Mouse (Mus musculus) stomach, postnatal 0 days (tissue): ENCODE results near the gene Lrfn3. TPM values are rescaled to one million over a fixed set of nuclear protein-coding genes. Genes with fewer than 3 reads are reported as not detected.

Source experiments
- ATAC-seq: fragments of 200-750 bp; cut with Nextera tagmentation; 2 replicates; pipeline ENCODE4 v1.8.0; 2017; ENCODE audit not compliant: low FRiP score, low TSS enrichment
- DNase-seq: peaks from one replicate; pipeline ENCODE4 v3.0.0-alpha.2; 2016; ENCODE audit warnings: low spot score
- H3K27ac ChIP-seq: fragments of 300-500 bp; sonication (generic); replicated peaks from 2 replicates; pipeline ENCODE4 v1.5.1; 2014; ENCODE audit warnings: mild to moderate bottlenecking, control low read depth
- H3K27me3 ChIP-seq: fragments of 300-500 bp; sonication (generic); 2 replicates; pipeline ENCODE4 v1.6.1; 2014; ENCODE audit warnings: low read length; ENCODE audit not compliant: control insufficient read depth, insufficient read depth
- H3K36me3 ChIP-seq: fragments of 300-500 bp; sonication (generic); 2 replicates; pipeline ENCODE4 v1.6.1; 2014; ENCODE audit warnings: low read length, mixed read lengths; ENCODE audit not compliant: control insufficient read depth, insufficient read depth
- H3K4me1 ChIP-seq: fragments of 300-500 bp; sonication (generic); replicated peaks from 2 replicates; pipeline ENCODE4 v1.6.1; 2014; ENCODE audit warnings: antibody characterized with exemption; ENCODE audit not compliant: control insufficient read depth, insufficient read depth
- H3K4me2 ChIP-seq: fragments of 300-500 bp; sonication (generic); replicated peaks from 2 replicates; pipeline ENCODE4 v1.6.1; 2014; ENCODE audit warnings: low read depth, mild to moderate bottlenecking, control low read depth, moderate library complexity
- H3K4me3 ChIP-seq: fragments of 300-500 bp; sonication (generic); 2 replicates; pipeline ENCODE4 v1.5.1; 2014; ENCODE audit warnings: low read depth, low read length, control low read depth
- H3K9ac ChIP-seq: fragments of 300-500 bp; sonication (generic); 2 replicates; pipeline ENCODE4 v1.6.1; 2014; ENCODE audit warnings: mild to moderate bottlenecking, low read length, control low read depth, mixed read lengths
- H3K9me3 ChIP-seq: fragments of 300-500 bp; sonication (generic); 2 replicates; pipeline ENCODE4 v1.6.1; 2016; ENCODE audit warnings: low read length; ENCODE audit not compliant: control insufficient read depth
- CTCF ChIP-seq: IDR thresholded peaks from 2 replicates; pipeline ENCODE4 v1.5.1; 2016; ENCODE audit warnings: antibody characterized with exemption, low read depth, mild to moderate bottlenecking, moderate library complexity
- EP300 ChIP-seq: optimal IDR thresholded peaks from 2 replicates; pipeline ENCODE3; 2016; ENCODE audit warnings: antibody characterized with exemption
- WGBS: fragments of 180-500 bp; shearing (Covaris S2); extraction: QIAGEN DNeasy Blood & Tissue Kit; methylation state at CpG from one replicate; pipeline ENCODE4 v1.1.7; 2014; 5-methylcytosine and 5-hydroxymethylcytosine counted together
- polyA plus RNA-seq: library from polyadenylated mRNA; unstranded; fragments of >200 nt; fragmentation: Nextera tagmentation; extraction: Ambion mirVana; gene quantifications from 2 replicates; pipeline ENCODE4 v1.2.1, GENCODE M21; 2015

Gene Lrfn3
- polyA plus RNA-seq, 1 experiment from 2014 or later = 3.3 TPM

DNA sequence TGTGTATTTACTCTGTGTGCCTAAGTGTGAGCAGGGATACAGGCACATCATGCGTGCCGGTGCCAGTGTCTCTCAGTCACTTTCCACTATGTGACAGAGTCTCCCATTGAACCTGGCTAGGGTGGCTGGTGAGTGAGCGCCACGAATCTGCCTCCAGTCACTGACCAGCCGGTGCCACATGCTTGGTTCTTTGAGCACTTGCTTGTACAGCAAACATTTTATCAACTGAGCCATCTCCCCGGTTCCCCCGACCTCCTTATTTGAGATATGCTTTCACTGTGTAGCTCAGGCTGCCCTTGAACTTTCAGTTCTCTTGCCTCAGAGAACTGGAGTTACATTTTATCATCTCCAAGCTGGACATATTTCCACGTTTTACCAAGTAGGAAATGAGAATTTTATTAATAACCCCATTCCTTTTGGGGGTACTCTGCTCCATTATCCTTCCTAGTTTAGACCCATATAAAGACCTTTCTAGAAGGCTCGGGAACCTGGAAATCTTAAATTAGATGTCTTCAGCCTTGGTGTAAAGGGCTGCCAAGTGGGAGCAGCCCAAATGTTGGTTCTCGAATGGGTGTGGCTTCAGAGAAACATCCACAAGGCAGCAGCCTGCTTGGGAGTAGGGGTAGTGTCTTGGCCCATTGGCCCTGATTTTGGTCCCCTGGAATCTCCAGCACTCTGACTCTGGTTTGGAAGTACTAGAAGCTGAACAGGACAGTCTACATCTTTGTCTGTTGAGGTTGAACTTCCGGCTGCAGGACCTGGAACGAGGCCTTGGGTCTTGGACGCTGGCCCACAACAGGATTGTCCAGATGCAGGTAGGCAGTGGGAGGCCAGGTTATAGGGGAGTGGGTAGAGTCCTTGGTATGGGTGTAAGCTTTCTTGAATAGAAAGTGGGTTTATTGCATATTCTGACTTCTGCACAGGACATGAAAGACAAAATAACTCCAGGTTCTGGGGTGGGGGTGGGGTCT is 46.7 kb downstream of the Lrfn3 start:
- Histone ChIP-seq H3K27me3 (no peaks in the 10 kb centered on the region), H3K36me3 (no peaks in the 10 kb centered on the region), H3K4me1 (no peaks in the 10 kb centered on the region), H3K4me2 (peak overlapping the region; percentile 43; the same call in 1 of the 2 replicates), H3K9ac (no peak overlapping the region), H3K4me3 (peak overlapping the region; percentile 24; the same call in 1 of the 2 replicates), H3K27ac (no peak overlapping the region), H3K9me3 (no peaks in the 10 kb centered on the region)
- TF ChIP-seq CTCF (no peak), EP300 (no peak)
- no peak for DNase-seq
- 55% methylated on average over 13 of the region's 13 CpGs for WGBS
- no peak for ATAC-seq

DNA sequence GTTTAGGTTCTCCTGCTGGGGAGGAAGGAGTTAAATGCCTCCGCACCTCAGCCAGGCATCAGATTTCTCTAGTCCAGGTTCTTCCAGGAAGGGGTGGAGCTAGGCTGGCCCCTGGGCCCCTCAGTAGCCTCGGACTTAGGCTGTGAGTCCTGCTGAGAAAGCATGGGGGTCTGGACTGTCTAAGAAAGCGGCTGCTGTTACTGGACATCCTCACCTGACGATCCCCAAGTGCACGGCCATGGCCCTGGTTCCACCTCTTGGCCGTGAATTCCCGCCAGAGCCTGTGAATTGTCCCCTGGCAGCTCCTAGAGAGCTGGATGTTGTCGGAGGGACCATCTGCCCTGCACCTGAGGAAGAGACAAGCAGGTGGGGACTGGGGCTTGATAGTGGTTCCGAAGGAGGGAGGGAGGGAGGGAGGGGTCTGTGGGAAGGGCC is 47.8 kb downstream of the Lrfn3 start, which contains the start of gene Syne4:
Gene Syne4 (plus strand): TSS at position 87 of the 435 bp plus-strand sequence.
- peak; percentile 31; the same call in 1 of the 2 replicates for ATAC-seq
- H3K4me2 ChIP-seq = peak within 1 kb of the TSS; percentile 43
- 3% methylated on average over 9 of the region's 9 CpGs for WGBS
- H3K36me3 ChIP-seq = no peaks in the 10 kb centered on the region
- H3K27me3 ChIP-seq = no peaks in the 10 kb centered on the region
- no peak within 1 kb of the TSS for H3K27ac ChIP-seq
- H3K4me3 ChIP-seq = peak within 1 kb of the TSS; percentile 24
- no peaks in the 10 kb centered on the region for H3K9me3 ChIP-seq
- H3K4me1 ChIP-seq = no peaks in the 10 kb centered on the region
- TF ChIP-seq CTCF (no peak), EP300 (no peak)
- H3K9ac ChIP-seq = peak within 1 kb of the TSS; percentile 47
- peak; percentile 63 for DNase-seq

DNA sequence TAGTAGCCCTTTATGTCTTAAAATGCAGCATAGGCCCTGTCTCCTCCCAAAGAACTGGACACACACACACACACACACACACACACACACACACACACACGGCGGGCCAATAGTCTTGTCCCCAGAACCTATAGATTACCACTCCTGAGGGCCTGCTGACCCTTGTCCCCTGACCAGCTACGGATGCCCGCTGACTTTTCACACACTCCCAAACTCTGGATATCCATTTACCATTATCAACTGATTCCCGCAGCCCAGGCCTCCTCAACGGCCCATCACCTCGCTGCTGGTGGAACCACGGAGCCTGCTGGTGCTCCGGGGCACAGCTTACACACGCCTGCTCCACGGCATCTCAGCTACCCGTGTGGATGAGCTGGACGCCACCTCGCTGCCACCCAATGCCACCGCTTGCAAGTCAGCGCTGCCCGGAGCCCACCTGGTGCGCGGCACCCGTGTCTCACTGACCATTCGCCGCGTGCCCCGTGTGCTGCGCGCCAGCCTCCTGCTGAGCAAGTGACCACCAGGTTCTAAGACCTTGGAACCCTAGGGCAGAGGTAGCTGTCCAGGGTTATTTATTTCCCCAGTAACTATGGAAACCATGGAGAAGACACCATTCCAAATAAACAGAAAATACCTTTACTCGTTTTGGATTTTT is 48.8 kb downstream of the Lrfn3 start:
- Histone ChIP-seq H3K4me3 (no peak overlapping the region), H3K9me3 (no peaks in the 10 kb centered on the region), H3K27me3 (no peaks in the 10 kb centered on the region), H3K27ac (no peak overlapping the region), H3K4me1 (no peaks in the 10 kb centered on the region), H3K36me3 (no peaks in the 10 kb centered on the region), H3K4me2 (no peak overlapping the region), H3K9ac (no peak overlapping the region; the same call in 1 of the 2 replicates)
- ATAC-seq = no peak
- DNase-seq = no peak
- no peak for TF ChIP-seq EP300
- no peak for TF ChIP-seq CTCF
- 50% methylated on average over 27 of the region's 27 CpGs for WGBS

DNA sequence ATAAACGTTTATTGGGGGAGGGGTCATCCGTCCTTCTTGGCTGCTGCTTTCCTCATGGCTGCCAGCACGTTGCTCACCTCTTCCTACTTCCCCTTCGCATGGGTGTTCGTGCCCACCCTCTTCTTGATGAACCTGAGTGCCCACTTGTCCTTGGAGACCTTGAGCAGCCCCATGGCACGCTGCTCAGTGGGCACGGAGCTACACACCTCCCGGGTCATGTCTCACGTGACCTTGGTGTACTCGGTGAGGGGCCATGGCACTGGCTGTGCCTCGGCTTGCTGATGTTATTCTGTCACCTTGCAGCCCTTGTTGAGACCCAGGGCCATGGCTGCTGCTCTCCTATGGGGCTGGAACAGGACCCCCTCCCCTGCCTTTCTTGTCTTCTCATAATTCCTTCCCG is 52.4 kb downstream of the Lrfn3 start:
- H3K36me3 ChIP-seq = peaks cover 3% of the 10 kb centered on the region; the same call in 1 of the 2 replicates
- 0 out of 2 replicates have a peak, but pooled peaks cover 3% of the 10 kb centered on the region for H3K4me1 ChIP-seq
- H3K27me3 ChIP-seq = no peaks in the 10 kb centered on the region
- 90% methylated on average over 12 of the region's 12 CpGs for WGBS
- H3K4me2 ChIP-seq = no peak overlapping the region
- H3K9me3 ChIP-seq = no peaks in the 10 kb centered on the region
- no peak for DNase-seq
- ATAC-seq = no peak
- TF ChIP-seq EP300 = no peak
- no peak for TF ChIP-seq CTCF
- H3K9ac ChIP-seq = no peak overlapping the region
- no peak overlapping the region for H3K4me3 ChIP-seq
- no peak overlapping the region for H3K27ac ChIP-seq

DNA sequence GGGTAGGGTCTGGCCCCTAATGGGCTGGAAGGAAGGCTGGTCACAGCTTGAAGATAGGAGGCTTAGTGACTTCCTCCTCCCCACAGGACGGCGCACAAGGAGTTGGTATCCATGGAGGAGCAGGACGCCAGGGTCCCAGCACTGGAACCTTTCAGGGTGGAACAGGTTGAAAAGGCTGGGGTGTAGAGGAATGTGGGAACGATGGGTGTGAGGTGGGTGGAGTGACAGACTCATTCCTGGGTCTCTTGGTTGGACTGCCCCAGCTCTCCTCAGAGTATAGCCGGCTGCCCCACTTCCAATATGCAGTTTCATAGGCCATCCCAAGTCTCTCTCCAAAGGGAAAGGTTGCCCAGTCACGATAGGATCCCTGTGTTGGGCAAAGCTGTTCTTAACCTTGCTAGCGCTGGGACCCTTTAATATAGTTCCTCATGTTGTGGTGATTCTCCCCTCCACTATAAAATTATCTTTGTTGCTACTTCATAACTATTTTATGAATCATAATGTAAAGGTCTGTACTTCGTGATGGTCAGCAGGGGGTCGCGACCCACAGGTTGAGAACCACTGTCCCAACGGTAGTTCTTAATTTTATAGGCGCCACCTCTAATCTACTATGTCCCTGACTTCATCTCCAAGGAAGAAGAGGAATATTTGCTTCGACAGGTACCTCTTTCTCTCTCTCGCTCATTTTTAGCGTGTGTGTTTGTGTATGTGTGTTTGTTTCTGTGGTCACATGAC is 53.0 kb downstream of the Lrfn3 start:
- TF ChIP-seq CTCF (no peak), EP300 (no peak)
- ATAC-seq (no peak), DNase-seq (no peak)
- Histone ChIP-seq H3K4me3 (peak overlapping the region; percentile 69), H3K27ac (no peak overlapping the region), H3K27me3 (no peaks in the 10 kb centered on the region), H3K9me3 (no peaks in the 10 kb centered on the region), H3K36me3 (peaks cover 3% of the 10 kb centered on the region; the same call in 1 of the 2 replicates), H3K4me1 (0 out of 2 replicates have a peak, but pooled peaks cover 3% of the 10 kb centered on the region), H3K4me2 (peak overlapping the region; percentile 62), H3K9ac (peak overlapping the region; percentile 65)
- WGBS = 53% methylated on average over 15 of the region's 15 CpGs
